Mouse (Mus musculus): ENCODE measurements around the gene Tti1. TPM values are rescaled to one million over a fixed set of nuclear protein-coding genes. Genes with fewer than 3 reads are reported as not detected.

Gene Tti1
- polyA plus RNA-seq, 1 experiment = 17.7 TPM

DNA sequence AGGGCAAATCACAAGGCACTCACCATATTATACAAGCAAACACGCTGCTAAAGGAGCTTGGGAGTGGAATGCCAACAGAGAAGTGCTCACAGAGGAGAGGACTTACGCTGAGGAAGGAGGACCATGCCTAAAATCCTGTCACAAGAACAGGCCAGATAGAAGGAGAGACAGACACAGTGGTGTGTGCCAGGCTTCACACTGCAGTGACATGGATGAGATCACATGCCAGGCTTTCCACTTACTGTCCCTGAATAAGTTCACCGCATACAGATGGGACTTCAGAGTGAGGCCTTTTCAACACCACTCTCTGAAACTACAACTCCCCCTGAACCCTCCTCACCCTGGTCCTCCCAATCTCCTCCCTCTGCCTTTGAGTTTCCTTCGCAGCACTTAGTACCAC, 10.9 kb downstream of the Tti1 start:
- TF ChIP-seq CTCF (IDR thresholded peaks at IDR 0.05; ENCODE audit: extremely low read depth, insufficient read depth, low read length) = no peak
- TF ChIP-seq POLR2A (IDR thresholded peaks at IDR 0.05; ENCODE audit: extremely low read depth, insufficient read depth, low read length) = no peak
- Histone ChIP-seq H3K4me1 (ENCODE audit: control insufficient read depth, insufficient read depth, low read length) (no peaks in the 10 kb centered on the region), H3K4me3 (ENCODE audit: insufficient read depth, low read length) (no peak overlapping the region), H3K27ac (ENCODE audit: insufficient read depth, low read length) (no peak overlapping the region)

DNA sequence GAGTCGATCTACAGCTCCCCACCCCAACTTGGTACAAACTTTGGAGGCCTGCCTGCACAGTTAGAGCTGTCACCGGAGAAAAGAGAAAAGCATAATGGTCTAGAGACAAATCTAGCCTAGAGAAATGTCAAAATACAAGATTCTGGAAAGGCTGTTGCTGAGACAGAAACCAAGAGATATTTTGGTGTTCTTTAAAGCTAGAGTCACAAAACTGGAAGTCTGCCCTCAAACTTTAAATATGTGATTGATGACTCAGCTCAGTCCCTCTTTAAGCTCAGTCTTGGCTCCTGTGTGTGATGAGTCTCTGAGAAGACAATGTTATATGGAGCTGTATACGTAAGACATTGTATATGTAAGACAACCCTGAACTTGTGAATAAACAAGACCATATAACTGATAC, 15.6 kb downstream of the Tti1 start:
- no peak for TF ChIP-seq CTCF (IDR thresholded peaks at IDR 0.05; ENCODE audit: extremely low read depth, insufficient read depth, low read length)
- TF ChIP-seq POLR2A (IDR thresholded peaks at IDR 0.05; ENCODE audit: extremely low read depth, insufficient read depth, low read length) = no peak
- Histone ChIP-seq H3K4me3 (ENCODE audit: insufficient read depth, low read length) (no peak overlapping the region), H3K27ac (ENCODE audit: insufficient read depth, low read length) (no peak overlapping the region)

DNA sequence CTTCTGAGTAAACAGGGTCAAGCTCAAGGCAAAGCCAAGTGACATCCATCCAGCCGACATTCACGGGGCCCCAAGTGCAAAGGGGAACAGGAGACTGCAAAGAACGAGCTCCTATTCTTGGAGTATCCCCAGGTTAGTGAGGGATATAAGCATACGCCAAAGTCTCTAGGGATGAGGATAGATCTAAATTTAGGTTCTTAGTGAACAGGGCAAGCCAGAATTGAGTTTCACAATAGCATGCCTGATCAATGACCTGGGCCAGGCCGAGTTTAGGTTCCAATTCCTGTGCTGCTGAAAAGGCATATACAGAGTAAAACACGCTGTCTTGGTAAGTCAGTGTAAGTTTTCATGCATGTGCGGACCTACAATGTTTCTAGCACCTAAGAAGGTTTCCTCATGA, 18.9 kb downstream of the Tti1 start:
- H3K4me1 ChIP-seq (ENCODE audit: control insufficient read depth, insufficient read depth, low read length) = no peaks in the 10 kb centered on the region
- no peak overlapping the region for H3K4me3 ChIP-seq (ENCODE audit: insufficient read depth, low read length)
- TF ChIP-seq POLR2A (IDR thresholded peaks at IDR 0.05; ENCODE audit: extremely low read depth, insufficient read depth, low read length) = no peak
- TF ChIP-seq CTCF (IDR thresholded peaks at IDR 0.05; ENCODE audit: extremely low read depth, insufficient read depth, low read length) = no peak
- no peak overlapping the region for H3K27ac ChIP-seq (ENCODE audit: insufficient read depth, low read length)

More for the DNA sequence above, 15.6 kb downstream of the Tti1 start:
- no peaks in the 10 kb centered on the region for H3K4me1 ChIP-seq (ENCODE audit: control insufficient read depth, insufficient read depth, low read length)

DNA sequence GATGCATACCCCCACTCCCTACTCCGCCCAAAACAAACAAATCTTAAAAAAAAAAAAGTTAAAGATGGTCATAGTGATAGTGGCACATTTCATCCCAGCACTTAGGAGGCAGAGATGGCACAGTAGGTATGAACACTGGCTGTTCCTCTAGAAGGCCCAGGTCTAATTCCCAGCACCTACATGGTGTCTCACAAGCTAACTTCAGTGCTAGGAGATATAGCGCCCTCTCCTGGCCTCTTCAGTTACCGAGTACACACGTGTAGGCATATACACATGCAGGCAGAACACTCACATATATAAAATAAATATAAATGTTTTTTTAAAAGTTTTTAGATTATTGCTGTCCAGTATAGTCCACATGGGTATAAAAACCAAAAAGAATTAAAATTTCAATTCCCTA, 22.6 kb downstream of the Tti1 start:
- no peak overlapping the region for H3K4me3 ChIP-seq (ENCODE audit: insufficient read depth, low read length)
- no peak overlapping the region for H3K27ac ChIP-seq (ENCODE audit: insufficient read depth, low read length)
- H3K4me1 ChIP-seq (ENCODE audit: control insufficient read depth, insufficient read depth, low read length) = no peaks in the 10 kb centered on the region
- no peak for TF ChIP-seq CTCF (IDR thresholded peaks at IDR 0.05; ENCODE audit: extremely low read depth, insufficient read depth, low read length)
- TF ChIP-seq POLR2A (IDR thresholded peaks at IDR 0.05; ENCODE audit: extremely low read depth, insufficient read depth, low read length) = no peak

DNA sequence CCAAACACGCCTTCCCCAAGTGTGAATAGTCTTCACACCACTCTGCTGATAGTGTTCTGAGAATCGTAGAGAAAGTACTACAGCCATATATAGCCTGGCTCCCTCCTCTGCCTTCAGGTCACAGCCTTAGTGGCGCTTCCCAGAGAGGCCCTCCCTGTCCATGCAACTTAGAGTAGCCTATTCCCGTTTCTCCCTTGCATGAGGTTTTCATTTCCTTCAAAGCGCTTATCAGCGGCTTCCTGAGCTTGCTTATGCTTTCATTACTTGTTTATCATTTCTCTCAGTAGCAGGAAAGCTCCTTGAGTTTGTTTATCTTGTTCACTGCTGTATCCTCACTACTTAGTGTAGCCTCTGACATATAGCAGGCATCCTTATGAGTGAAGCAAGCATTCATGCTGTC, 23.6 kb downstream of the Tti1 start:
- no peak overlapping the region for H3K27ac ChIP-seq (ENCODE audit: insufficient read depth, low read length)
- H3K4me1 ChIP-seq (ENCODE audit: control insufficient read depth, insufficient read depth, low read length) = no peaks in the 10 kb centered on the region
- TF ChIP-seq POLR2A (IDR thresholded peaks at IDR 0.05; ENCODE audit: extremely low read depth, insufficient read depth, low read length) (no peak), CTCF (IDR thresholded peaks at IDR 0.05; ENCODE audit: extremely low read depth, insufficient read depth, low read length) (no peak)
- no peak overlapping the region for H3K4me3 ChIP-seq (ENCODE audit: insufficient read depth, low read length)

DNA sequence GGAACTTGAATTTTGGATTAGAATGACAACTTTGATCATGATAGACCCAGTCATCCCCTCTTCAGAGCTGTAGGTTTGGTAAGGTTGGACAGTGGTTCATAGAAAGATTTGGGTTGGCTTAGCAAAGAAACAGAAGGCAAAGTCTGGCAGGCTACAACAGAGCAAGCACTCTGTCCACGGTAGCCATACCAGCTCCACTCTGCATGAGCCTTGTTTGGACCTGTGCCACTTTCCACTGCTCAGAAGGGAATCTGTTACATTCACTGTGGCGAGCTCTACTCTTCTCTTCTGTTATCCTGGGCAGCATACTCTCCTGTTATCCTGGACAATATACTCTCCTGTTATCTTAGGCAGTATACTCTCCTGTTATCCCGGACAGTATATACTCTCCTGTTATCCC, 29.4 kb downstream of the Tti1 start:
- H3K4me1 ChIP-seq (ENCODE audit: control insufficient read depth, insufficient read depth, low read length) = no peaks in the 10 kb centered on the region
- no peak overlapping the region for H3K27ac ChIP-seq (ENCODE audit: insufficient read depth, low read length)
- no peak overlapping the region for H3K4me3 ChIP-seq (ENCODE audit: insufficient read depth, low read length)
- TF ChIP-seq POLR2A (IDR thresholded peaks at IDR 0.05; ENCODE audit: extremely low read depth, insufficient read depth, low read length) (no peak), CTCF (IDR thresholded peaks at IDR 0.05; ENCODE audit: extremely low read depth, insufficient read depth, low read length) (no peak)

DNA sequence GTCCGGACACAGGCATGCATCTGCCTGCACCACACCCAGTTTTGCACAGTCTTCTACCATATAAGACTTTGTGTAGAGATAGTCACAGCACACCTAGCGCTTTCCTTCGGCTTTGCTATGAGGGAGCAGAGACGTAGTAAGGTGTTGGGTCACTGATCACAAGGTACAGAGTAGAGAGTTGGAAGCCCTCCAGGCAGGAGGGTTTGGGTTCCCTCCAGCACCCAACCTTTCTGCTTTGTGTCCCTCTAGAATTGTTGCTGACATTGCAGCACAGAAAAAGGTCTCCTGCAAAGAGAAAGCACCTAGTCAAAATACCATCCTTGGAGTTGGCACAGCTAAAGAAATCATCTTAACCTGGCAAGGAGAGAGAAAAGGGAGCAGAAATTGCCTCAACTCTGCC, 35.7 kb downstream of the Tti1 start:
- H3K4me3 ChIP-seq (ENCODE audit: insufficient read depth, low read length) = no peak overlapping the region
- TF ChIP-seq CTCF (IDR thresholded peaks at IDR 0.05; ENCODE audit: extremely low read depth, insufficient read depth, low read length) (no peak), POLR2A (IDR thresholded peaks at IDR 0.05; ENCODE audit: extremely low read depth, insufficient read depth, low read length) (no peak)
- no peak overlapping the region for H3K27ac ChIP-seq (ENCODE audit: insufficient read depth, low read length)
- peaks cover 3% of the 10 kb centered on the region; the same call in 1 of the 2 replicates for H3K4me1 ChIP-seq (ENCODE audit: control insufficient read depth, insufficient read depth, low read length)

DNA sequence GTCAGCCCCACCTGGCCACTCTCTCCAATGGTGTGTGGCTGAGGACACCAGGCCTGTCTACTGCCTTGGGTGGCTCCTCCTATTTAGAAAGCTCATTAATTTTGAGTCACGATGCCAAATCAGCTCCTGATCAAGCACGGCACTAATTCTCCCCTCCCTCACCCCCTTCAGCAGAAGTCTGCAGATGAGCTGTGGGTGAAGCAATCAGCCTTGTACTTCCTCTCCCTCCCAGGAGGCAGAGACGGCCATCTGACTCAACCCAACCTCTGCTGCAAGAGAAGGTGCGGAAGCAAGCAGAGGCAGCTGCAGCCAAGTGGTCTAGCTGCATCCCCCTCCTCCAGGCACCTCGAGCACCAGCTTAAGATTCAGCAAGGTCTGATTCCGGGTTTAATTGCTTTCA, 37.2 kb downstream of the Tti1 start:
- no peak overlapping the region for H3K27ac ChIP-seq (ENCODE audit: insufficient read depth, low read length)
- no peak overlapping the region for H3K4me3 ChIP-seq (ENCODE audit: insufficient read depth, low read length)
- peaks cover 6% of the 10 kb centered on the region; the same call in 1 of the 2 replicates for H3K4me1 ChIP-seq (ENCODE audit: control insufficient read depth, insufficient read depth, low read length)
- TF ChIP-seq CTCF (IDR thresholded peaks at IDR 0.05; ENCODE audit: extremely low read depth, insufficient read depth, low read length) (no peak), POLR2A (IDR thresholded peaks at IDR 0.05; ENCODE audit: extremely low read depth, insufficient read depth, low read length) (no peak)

DNA sequence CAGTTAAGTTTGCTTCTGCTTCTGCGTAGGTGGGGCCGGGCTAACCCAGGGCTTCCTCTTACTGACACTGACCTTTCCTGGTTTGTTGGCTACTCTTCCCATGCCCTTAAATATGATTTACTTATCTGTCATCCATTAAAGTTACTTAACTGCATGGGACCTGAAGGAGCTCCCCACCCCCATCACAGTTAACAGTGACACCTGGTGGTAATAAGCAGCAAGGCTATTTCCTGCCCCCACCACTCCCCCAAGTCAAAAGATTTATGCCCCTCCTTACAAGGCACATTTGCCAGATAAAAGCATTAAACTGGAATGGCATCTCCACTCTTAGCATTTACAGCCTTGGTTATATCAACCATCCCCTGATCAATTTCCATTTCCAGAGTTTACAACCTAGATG, 38.3 kb downstream of the Tti1 start:
- TF ChIP-seq POLR2A (IDR thresholded peaks at IDR 0.05; ENCODE audit: extremely low read depth, insufficient read depth, low read length) (no peak), CTCF (IDR thresholded peaks at IDR 0.05; ENCODE audit: extremely low read depth, insufficient read depth, low read length) (peak; percentile 53)
- no peak overlapping the region for H3K4me3 ChIP-seq (ENCODE audit: insufficient read depth, low read length)
- H3K4me1 ChIP-seq (ENCODE audit: control insufficient read depth, insufficient read depth, low read length) = peaks cover 12% of the 10 kb centered on the region
- no peak overlapping the region for H3K27ac ChIP-seq (ENCODE audit: insufficient read depth, low read length)

DNA sequence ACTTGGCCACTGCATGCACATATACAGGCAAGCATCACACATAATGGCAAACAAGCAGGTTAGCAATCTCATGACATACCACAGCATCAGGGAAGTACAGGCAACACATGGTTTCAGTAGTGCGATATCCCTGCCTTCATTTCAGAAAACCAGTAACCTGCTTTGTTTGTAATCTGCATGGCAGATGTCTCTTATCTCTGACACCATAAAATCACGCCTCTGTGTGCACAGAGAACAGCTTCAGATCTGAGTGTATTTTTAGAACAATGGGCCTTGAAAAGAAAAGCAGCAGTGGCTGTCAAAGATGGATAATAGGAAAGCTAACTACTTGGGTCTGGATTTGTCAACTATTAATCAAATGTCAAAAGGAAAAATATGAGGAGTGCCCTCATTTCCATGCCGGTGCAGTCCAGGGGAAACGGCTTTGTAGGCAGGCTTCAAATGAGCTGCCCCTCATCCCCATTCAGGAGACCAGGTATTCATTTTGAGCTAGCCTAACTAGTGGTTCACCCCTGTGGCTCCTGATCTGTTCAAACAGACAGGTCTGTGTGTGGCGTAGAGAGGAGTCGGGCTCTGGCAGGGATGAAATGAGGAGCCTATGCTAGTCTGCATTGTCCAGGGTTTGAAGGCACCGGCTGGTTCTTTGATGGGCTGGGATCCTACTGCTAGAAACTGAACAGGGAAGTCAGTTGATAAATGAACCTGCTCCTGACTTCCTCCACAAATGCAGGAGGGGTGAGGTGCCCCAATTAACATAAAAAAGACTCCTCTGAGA, 39.6 kb downstream of the Tti1 start:
- Histone ChIP-seq H3K4me1 (ENCODE audit: control insufficient read depth, insufficient read depth, low read length) (peaks cover 15% of the 10 kb centered on the region), H3K4me3 (ENCODE audit: insufficient read depth, low read length) (no peak overlapping the region), H3K27ac (ENCODE audit: insufficient read depth, low read length) (no peak overlapping the region)
- no peak for TF ChIP-seq CTCF (IDR thresholded peaks at IDR 0.05; ENCODE audit: extremely low read depth, insufficient read depth, low read length)
- TF ChIP-seq POLR2A (IDR thresholded peaks at IDR 0.05; ENCODE audit: extremely low read depth, insufficient read depth, low read length) = no peak
